Mouse (Mus musculus): ENCODE results near the gene Abhd18.
A peak's percentile ranks its signal among the peaks of the same experiment; 100 is the strongest.

The Abhd18 gene

GRCm38 (mm10) chr3:40950601-40951201, 103.9 kb downstream of the Abhd18 start:
- DNase-seq (ENCODE audit: low spot score in 2 of 2): peak; percentile 52 to 56

- peak in 1 of 2 experiments; percentile 14 for DNase-seq (ENCODE audit: low spot score in 2 of 2)
Observed at GRCm38 (mm10) chr3:40951365-40951764, 104.6 kb downstream of the Abhd18 start.

- DNase-seq (ENCODE audit: low spot score in 2 of 2): no peak
Observed at GRCm38 (mm10) chr3:40952606-40953005, 105.8 kb downstream of the Abhd18 start.

- no peak for DNase-seq (ENCODE audit: low spot score in 2 of 2)
Observed at GRCm38 (mm10) chr3:40954792-40955191, 108.0 kb downstream of the Abhd18 start.

- DNase-seq (ENCODE audit: low spot score in 2 of 2): no peak
Observed at GRCm38 (mm10) chr3:40958831-40959230, 112.1 kb downstream of the Abhd18 start.

- DNase-seq (ENCODE audit: low spot score in 2 of 2): no peak
Observed at GRCm38 (mm10) chr3:40980758-40981157, 134.0 kb downstream of the Abhd18 start.

GRCm38 (mm10) chr3:40987539-40987938, 140.8 kb downstream of the Abhd18 start:
- DNase-seq (ENCODE audit: low spot score in 2 of 2): no peak
